Mouse (Mus musculus): ENCODE results near the gene Las1l. TPM values are rescaled to one million over a fixed set of nuclear protein-coding genes. Genes with fewer than 3 reads are reported as not detected.

Gene Las1l
- 88.3 TPM for polyA plus RNA-seq (2017; shearing (Covaris generic))

GRCm38 (mm10) chrX:95956497-95957293, at the start of gene Las1l:
Gene Las1l, minus strand, starts transcription at chrX:95956962.

Other genes starting within 250 kb of the Las1l start
- gene Zc3h12b, start 245.3 kb downstream of the Las1l start, polyA plus RNA-seq (2017; shearing (Covaris generic)), result 1.6 TPM
- gene Msn, start 139.1 kb upstream of the Las1l start, polyA plus RNA-seq (2017; shearing (Covaris generic)), result 1,078 TPM

Data from CD4-positive, CD25-positive, alpha-beta regulatory T cell (primary cell).